Mouse (Mus musculus) ES-Bruce4 (cell line): ENCODE results near the gene Spsb4. TPM values are rescaled to one million over a fixed set of nuclear protein-coding genes. Genes with fewer than 3 reads are reported as not detected.
A peak's percentile ranks its signal among the peaks of the same experiment; 100 is the strongest.

Source experiments
- H3K27ac ChIP-seq: 2 replicates; pipeline ENCODE4 v1.5.1; 2012; ENCODE audit warnings: low read length, inconsistent platforms; ENCODE audit not compliant: insufficient read depth
- H3K27me3 ChIP-seq: 2 replicates; pipeline ENCODE4 v1.6.1; 2012; ENCODE audit warnings: mild to moderate bottlenecking, low read length, inconsistent platforms; ENCODE audit not compliant: control insufficient read depth, poor library complexity, insufficient read depth, severe bottlenecking
- H3K36me3 ChIP-seq: 2 replicates; pipeline ENCODE4 v1.6.1; 2012; ENCODE audit warnings: inconsistent platforms, mild to moderate bottlenecking, low read length, moderate library complexity; ENCODE audit not compliant: control insufficient read depth, poor library complexity, insufficient read depth, severe bottlenecking
- H3K4me1 ChIP-seq: one replicate; pipeline ENCODE4 v1.8.1; 2011; ENCODE audit warnings: low read length; ENCODE audit not compliant: control insufficient read depth, insufficient read depth
- H3K4me3 ChIP-seq: 2 replicates; pipeline ENCODE4 v1.5.1; 2011; ENCODE audit warnings: low read depth, mild to moderate bottlenecking, low read length
- H3K9ac ChIP-seq: 2 replicates; pipeline ENCODE4 v1.6.1; 2012; ENCODE audit warnings: low read depth, mild to moderate bottlenecking, inconsistent platforms; ENCODE audit not compliant: poor library complexity, severe bottlenecking
- H3K9me3 ChIP-seq: replicated peaks from 2 replicates; pipeline ENCODE4 v1.6.1; 2012; ENCODE audit warnings: mild to moderate bottlenecking, low read length, inconsistent platforms; ENCODE audit not compliant: control insufficient read depth, poor library complexity, insufficient read depth, severe bottlenecking
- CTCF ChIP-seq: IDR thresholded peaks from one replicate; pipeline ENCODE4 v1.8.1; 2011; ENCODE audit warnings: low read depth, low read length
- EP300 ChIP-seq: IDR thresholded peaks from 2 replicates; pipeline ENCODE4 v1.6.1; 2011; ENCODE audit warnings: low read depth, low read length; ENCODE audit not compliant: insufficient read depth
- POLR2A ChIP-seq: IDR thresholded peaks from one replicate; pipeline ENCODE4 v1.8.1; 2011; ENCODE audit warnings: low read length; ENCODE audit not compliant: insufficient read depth
- polyA plus RNA-seq: library from polyadenylated mRNA; stranded (reverse); fragments of >200 nt; gene quantifications from 2 replicates; pipeline ENCODE4 v1.2.4, GENCODE M21; 2011; ENCODE audit warnings: low read depth; ENCODE audit not compliant: missing spikeins, insufficient read depth, insufficient read length

Spsb4 gene
- polyA plus RNA-seq, 1 experiment, result 1.9 TPM

GRCm38 (mm10) chr9:96961986-96962701 lies 56.5 kb downstream of the Spsb4 start:
- TF ChIP-seq POLR2A, result no peak
- TF ChIP-seq EP300, result no peak
- no peak for TF ChIP-seq CTCF
- Histone ChIP-seq H3K9ac (no peak overlapping the region), H3K36me3 (no peaks in the 10 kb centered on the region), H3K27ac (no peak overlapping the region), H3K4me3 (peak overlapping the region; percentile 20; the same call in 1 of the 2 replicates), H3K27me3 (no peaks in the 10 kb centered on the region), H3K9me3 (no peaks in the 10 kb centered on the region), H3K4me1 (peaks cover 1% of the 10 kb centered on the region)

- H3K27ac ChIP-seq, result no peak overlapping the region
- TF ChIP-seq EP300 (no peak), CTCF (peak; percentile 49)
- H3K4me1 ChIP-seq, result peaks cover 1% of the 10 kb centered on the region
- H3K4me3 ChIP-seq, result no peak overlapping the region
- H3K9ac ChIP-seq, result no peak overlapping the region
- H3K9me3 ChIP-seq, result no peaks in the 10 kb centered on the region
- no peaks in the 10 kb centered on the region for H3K36me3 ChIP-seq
- H3K27me3 ChIP-seq, result no peaks in the 10 kb centered on the region
Observed at GRCm38 (mm10) chr9:96961006-96961405, 57.6 kb downstream of the Spsb4 start.

- Histone ChIP-seq H3K9me3 (no peaks in the 10 kb centered on the region), H3K9ac (no peak overlapping the region), H3K27ac (no peak overlapping the region), H3K4me1 (peaks cover 1% of the 10 kb centered on the region), H3K27me3 (no peaks in the 10 kb centered on the region), H3K36me3 (no peaks in the 10 kb centered on the region), H3K4me3 (no peak overlapping the region)
- TF ChIP-seq CTCF, result peak; percentile 69
- no peak for TF ChIP-seq EP300
Observed at GRCm38 (mm10) chr9:96960241-96960640, 58.4 kb downstream of the Spsb4 start.

- peaks cover 1% of the 10 kb centered on the region for H3K4me1 ChIP-seq
- H3K27ac ChIP-seq, result no peak overlapping the region
- TF ChIP-seq POLR2A, result no peak
Observed at GRCm38 (mm10) chr9:96959469-96959868, 59.2 kb downstream of the Spsb4 start.

GRCm38 (mm10) chr9:96958009-96958615 lies 60.5 kb downstream of the Spsb4 start:
- peaks cover 1% of the 10 kb centered on the region for H3K4me1 ChIP-seq
- no peak overlapping the region for H3K9ac ChIP-seq
- H3K27ac ChIP-seq, result no peak overlapping the region
- TF ChIP-seq CTCF, result no peak
- TF ChIP-seq POLR2A, result no peak
- no peak for TF ChIP-seq EP300
- H3K4me3 ChIP-seq, result no peak overlapping the region
- no peaks in the 10 kb centered on the region for H3K27me3 ChIP-seq
- H3K36me3 ChIP-seq, result no peaks in the 10 kb centered on the region
- no peaks in the 10 kb centered on the region for H3K9me3 ChIP-seq

More at GRCm38 (mm10) chr9:96959469-96959868, 59.2 kb downstream of the Spsb4 start:
- Histone ChIP-seq H3K9me3 (no peaks in the 10 kb centered on the region), H3K9ac (no peak overlapping the region), H3K4me3 (no peak overlapping the region), H3K27me3 (no peaks in the 10 kb centered on the region), H3K36me3 (no peaks in the 10 kb centered on the region)

- Histone ChIP-seq H3K27ac (no peak overlapping the region; the same call in 1 of the 2 replicates), H3K27me3 (no peaks in the 10 kb centered on the region), H3K9ac (no peak overlapping the region), H3K36me3 (no peaks in the 10 kb centered on the region), H3K9me3 (no peaks in the 10 kb centered on the region), H3K4me1 (peaks cover 1% of the 10 kb centered on the region), H3K4me3 (no peak overlapping the region)
- TF ChIP-seq POLR2A (no peak), EP300 (peak; percentile 65; the same call in 1 of the 2 replicates)
Observed at GRCm38 (mm10) chr9:96957298-96957865, 61.3 kb downstream of the Spsb4 start.
